Mouse (Mus musculus) C2C12 (cell line): Measurements from ENCODE around the gene Pcbp2. TPM values are rescaled to one million over a fixed set of nuclear protein-coding genes. Genes with fewer than 3 reads are reported as not detected.

Experiments used
- H3K27me3 ChIP-seq: one replicate; pipeline ENCODE4 v1.6.1; 2011; ENCODE audit not compliant: control insufficient read depth, insufficient read depth, insufficient read length
- H3K36me3 ChIP-seq: one replicate; pipeline ENCODE4 v1.6.1; 2011; ENCODE audit not compliant: control insufficient read depth, insufficient read depth
- H3K4me3 ChIP-seq: one replicate; pipeline ENCODE4 v1.5.1; 2011; ENCODE audit warnings: mild to moderate bottlenecking, control low read depth; ENCODE audit not compliant: poor library complexity, insufficient read depth, severe bottlenecking
- H3K79me2 ChIP-seq: one replicate; pipeline ENCODE4 v1.6.1; 2011; ENCODE audit not compliant: control insufficient read depth, insufficient read depth
- H3K79me3 ChIP-seq: one replicate; pipeline ENCODE4 v1.6.1; 2011; ENCODE audit warnings: low read depth, control low read depth
- H3ac ChIP-seq: one replicate; pipeline ENCODE3; 2011; ENCODE audit warnings: low read depth; ENCODE audit not compliant: control insufficient read depth, insufficient read length
- CEBPB ChIP-seq: IDR thresholded peaks from one replicate; pipeline ENCODE4 v1.6.1; 2011; ENCODE audit warnings: low read depth, mild to moderate bottlenecking, control low read depth, moderate library complexity
- CTCF ChIP-seq: IDR thresholded peaks from one replicate; pipeline ENCODE4 v1.5.1; 2011; ENCODE audit not compliant: control insufficient read depth, insufficient read depth, insufficient read length
- FOSL1 ChIP-seq: IDR thresholded peaks from one replicate; pipeline ENCODE4 v1.8.0; 2011; ENCODE audit warnings: mild to moderate bottlenecking, low read length; ENCODE audit not compliant: poor library complexity, insufficient read depth, severe bottlenecking
- MAX ChIP-seq: IDR thresholded peaks from one replicate; pipeline ENCODE4 v1.6.1; 2011; ENCODE audit warnings: mild to moderate bottlenecking, control low read depth
- MYOD1 ChIP-seq: IDR thresholded peaks from one replicate; pipeline ENCODE4 v1.6.1; 2011; ENCODE audit warnings: low read depth; ENCODE audit not compliant: control insufficient read depth, insufficient read length
- MYOG ChIP-seq: IDR thresholded peaks from one replicate; pipeline ENCODE4 v1.6.1; 2011; ENCODE audit not compliant: control insufficient read depth, insufficient read length; ENCODE audit errors: extremely low read depth
- USF1 ChIP-seq: IDR thresholded peaks from one replicate; pipeline ENCODE4 v1.6.1; 2011; ENCODE audit warnings: low read depth, mild to moderate bottlenecking, control low read depth, moderate library complexity
- polyA plus RNA-seq: library from polyadenylated mRNA; unstranded; fragments of >200 nt; fragmentation: generic; extraction: Trizol; gene quantifications from one replicate; pipeline ENCODE4 v1.2.1, GENCODE M21; 2012; ENCODE audit warnings: missing spikeins

The Pcbp2 gene
- polyA plus RNA-seq, 1 experiment: 1,132 TPM

DNA sequence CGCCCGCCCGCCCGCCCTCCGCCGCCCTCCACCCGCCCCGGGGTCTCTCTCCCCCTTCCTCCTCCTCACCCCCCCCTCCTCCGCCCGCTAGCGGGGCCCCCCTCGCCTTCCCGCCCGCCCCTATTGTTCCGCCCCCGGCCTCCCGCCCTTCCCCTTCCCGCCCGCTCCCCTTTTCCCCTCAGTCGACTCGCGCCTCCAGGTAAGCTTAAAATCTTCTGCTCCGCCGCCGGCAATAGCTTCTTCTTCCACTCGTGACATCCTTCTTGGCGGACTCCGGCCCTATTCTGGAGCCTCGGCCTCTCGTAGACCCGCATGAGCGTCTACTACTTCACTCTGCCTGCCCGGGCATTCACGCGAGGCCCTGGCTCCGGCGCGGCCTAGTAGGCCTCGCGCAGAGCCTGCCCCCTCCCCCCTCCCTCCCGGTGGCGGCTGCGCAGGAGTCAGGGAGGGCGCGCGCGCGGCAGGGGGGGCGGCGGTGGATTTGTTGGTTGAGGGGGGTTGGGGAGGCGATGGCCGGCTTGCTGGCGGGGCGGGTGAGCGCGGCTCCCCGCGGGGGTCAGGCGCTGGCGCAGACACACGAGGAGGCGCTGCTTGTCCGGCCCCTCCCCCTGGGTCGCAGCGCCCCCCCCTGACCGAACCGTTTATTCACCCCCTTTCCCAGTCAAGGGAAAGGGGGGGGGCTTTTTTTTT lies 411 bp downstream of the Pcbp2 start:
- H3K79me2 ChIP-seq: peaks cover 53% of the 10 kb centered on the region
- H3K27me3 ChIP-seq: no peaks in the 10 kb centered on the region
- H3K4me3 ChIP-seq: peak overlapping the region; percentile 98
- peaks cover 66% of the 10 kb centered on the region for H3K36me3 ChIP-seq
- H3ac ChIP-seq: peak overlapping the region; percentile 81
- H3K79me3 ChIP-seq: peaks cover 48% of the 10 kb centered on the region
- TF ChIP-seq CTCF (peak; percentile 63), FOSL1 (no peak), MAX (no peak)

DNA sequence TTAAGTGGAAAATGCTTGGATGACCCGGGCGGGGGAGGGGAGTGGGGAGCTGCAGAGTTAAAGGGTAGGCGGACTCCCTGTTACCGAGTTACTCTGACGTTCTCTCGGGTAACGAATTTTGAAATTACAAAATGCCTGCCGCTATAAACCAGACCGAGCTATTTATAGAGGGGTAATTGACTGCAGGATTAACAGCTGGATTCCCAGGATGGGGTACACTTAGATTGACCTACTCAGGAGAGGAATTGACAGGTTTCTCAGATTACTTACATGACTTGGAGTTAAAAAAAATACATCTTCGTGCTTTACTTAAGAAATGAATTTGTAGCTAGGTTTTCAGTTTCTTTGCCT lies 931 bp downstream of the Pcbp2 start:
- H3K4me3 ChIP-seq: peak overlapping the region; percentile 98
- H3K36me3 ChIP-seq: peaks cover 66% of the 10 kb centered on the region
- H3ac ChIP-seq: peak overlapping the region; percentile 81
- TF ChIP-seq FOSL1: no peak
- no peak for TF ChIP-seq CEBPB
- no peak for TF ChIP-seq USF1
- no peak for TF ChIP-seq MYOG
- no peak for TF ChIP-seq CTCF
- TF ChIP-seq MAX: no peak
- TF ChIP-seq MYOD1: no peak
- H3K79me3 ChIP-seq: peaks cover 54% of the 10 kb centered on the region
- no peaks in the 10 kb centered on the region for H3K27me3 ChIP-seq
- peaks cover 58% of the 10 kb centered on the region for H3K79me2 ChIP-seq

DNA sequence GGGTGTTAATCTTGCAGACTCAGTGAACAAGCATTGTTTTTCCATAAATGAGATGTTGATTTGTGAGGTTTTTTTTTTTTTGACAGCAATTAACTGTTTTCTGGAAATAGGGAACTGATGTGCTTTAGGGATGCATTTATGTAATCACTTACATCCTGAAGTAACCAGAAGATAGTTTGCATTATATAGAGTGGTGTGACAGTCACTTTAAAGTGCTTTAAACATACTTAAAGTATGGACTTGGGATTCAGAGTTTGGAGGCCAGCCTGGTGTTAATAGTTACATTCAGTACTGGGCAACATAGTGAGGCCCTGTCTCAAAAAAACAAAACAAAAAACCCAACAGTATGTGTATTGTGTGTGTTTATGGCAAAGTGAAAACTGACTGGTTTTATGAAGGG lies 1.4 kb downstream of the Pcbp2 start:
- Histone ChIP-seq H3K4me3 (peak overlapping the region; percentile 98), H3ac (peak overlapping the region; percentile 81), H3K36me3 (peaks cover 67% of the 10 kb centered on the region), H3K79me2 (peaks cover 63% of the 10 kb centered on the region), H3K27me3 (no peaks in the 10 kb centered on the region), H3K79me3 (peaks cover 58% of the 10 kb centered on the region)
- TF ChIP-seq MYOD1 (no peak), USF1 (no peak), MYOG (no peak), CEBPB (no peak), FOSL1 (no peak), CTCF (no peak), MAX (no peak)

DNA sequence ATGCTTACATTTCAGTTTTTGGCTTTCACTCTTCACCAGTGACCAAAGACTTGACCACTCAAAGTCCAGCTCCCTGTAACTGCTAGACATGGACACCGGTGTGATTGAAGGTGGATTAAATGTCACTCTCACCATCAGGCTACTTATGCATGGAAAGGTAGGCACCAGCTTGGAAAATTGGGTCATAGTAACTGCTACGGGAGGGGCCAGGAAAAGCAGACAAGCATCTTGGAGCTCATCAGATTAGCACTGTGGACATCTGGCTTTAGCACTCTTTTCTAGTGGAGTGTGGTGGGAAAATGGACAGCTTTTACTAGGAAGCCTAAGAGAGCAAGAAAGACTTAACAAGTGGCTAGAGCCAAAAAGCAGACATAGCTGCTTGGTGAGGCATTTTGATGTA lies 2.9 kb downstream of the Pcbp2 start:
- Histone ChIP-seq H3K27me3 (no peaks in the 10 kb centered on the region), H3K36me3 (peaks cover 78% of the 10 kb centered on the region), H3K4me3 (no peak overlapping the region), H3ac (no peak overlapping the region), H3K79me3 (peaks cover 69% of the 10 kb centered on the region), H3K79me2 (peaks cover 78% of the 10 kb centered on the region)
- no peak for TF ChIP-seq CTCF
- no peak for TF ChIP-seq MYOG
- no peak for TF ChIP-seq MAX
- no peak for TF ChIP-seq CEBPB
- TF ChIP-seq USF1: no peak
- no peak for TF ChIP-seq MYOD1
- no peak for TF ChIP-seq FOSL1

DNA sequence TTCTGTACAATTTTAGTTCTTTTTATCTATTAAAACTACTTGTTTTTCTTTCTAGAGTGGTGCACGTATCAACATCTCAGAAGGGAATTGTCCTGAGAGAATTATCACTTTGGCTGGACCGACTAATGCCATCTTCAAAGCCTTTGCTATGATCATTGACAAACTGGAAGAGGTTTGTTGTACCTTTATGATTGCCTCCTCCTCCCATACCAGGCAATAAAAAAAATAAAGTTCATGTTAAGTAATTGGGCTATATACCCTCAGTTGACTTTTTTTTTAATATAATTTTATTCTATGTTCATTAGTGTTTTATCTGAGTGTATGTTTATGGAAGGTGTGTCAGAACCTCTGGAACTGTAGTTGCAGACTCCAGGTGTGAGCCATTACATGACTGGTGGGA lies 4.2 kb downstream of the Pcbp2 start:
- Histone ChIP-seq H3ac (no peak overlapping the region), H3K27me3 (no peaks in the 10 kb centered on the region), H3K79me3 (peaks cover 78% of the 10 kb centered on the region), H3K79me2 (peaks cover 91% of the 10 kb centered on the region), H3K36me3 (peaks cover 79% of the 10 kb centered on the region), H3K4me3 (no peak overlapping the region)
- TF ChIP-seq USF1 (no peak), CTCF (no peak), MYOD1 (no peak), MYOG (no peak), CEBPB (no peak), FOSL1 (no peak), MAX (no peak)

DNA sequence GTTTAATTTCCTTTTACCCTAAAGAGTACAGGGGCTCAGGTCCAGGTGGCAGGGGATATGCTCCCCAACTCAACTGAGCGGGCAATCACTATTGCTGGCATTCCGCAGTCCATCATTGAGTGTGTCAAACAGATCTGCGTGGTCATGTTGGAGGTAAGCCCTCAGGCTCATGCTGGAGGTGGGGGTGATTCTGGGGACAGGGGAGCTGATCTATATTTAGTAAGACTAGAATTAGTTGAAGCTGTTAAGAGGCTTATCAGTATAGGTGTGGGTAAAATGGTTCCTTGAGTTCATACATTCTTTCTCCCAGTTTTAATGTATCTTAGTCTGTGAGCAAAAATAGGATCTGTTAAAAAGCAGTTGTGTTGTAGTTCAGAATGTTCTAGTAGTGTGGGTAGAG lies 12.8 kb downstream of the Pcbp2 start:
- Histone ChIP-seq H3K79me2 (peaks cover 99% of the 10 kb centered on the region), H3K4me3 (no peak overlapping the region), H3K27me3 (no peaks in the 10 kb centered on the region), H3K79me3 (peaks cover 69% of the 10 kb centered on the region), H3ac (no peak overlapping the region), H3K36me3 (peaks cover 97% of the 10 kb centered on the region)
- TF ChIP-seq USF1 (no peak), MYOD1 (no peak), MAX (no peak), CEBPB (no peak), MYOG (no peak), CTCF (no peak), FOSL1 (no peak)
